Mouse (Mus musculus): Measurements from ENCODE around the gene Sumo1. TPM values are rescaled to one million over a fixed set of nuclear protein-coding genes. Genes with fewer than 3 reads are reported as not detected.

Sumo1 gene
- polyA plus RNA-seq, 1 experiment from 2014 or later, result 320 TPM

- ATAC-seq (ENCODE audit: insufficient read depth, low FRiP score), result no peak
- no peaks in the 10 kb centered on the region for H3K9me3 ChIP-seq (replicated peaks; ENCODE audit: control insufficient read depth, low read length)
- peaks cover 4% of the 10 kb centered on the region; the same call in 1 of the 2 replicates for H3K4me1 ChIP-seq (ENCODE audit: control insufficient read depth, insufficient read depth, low read length)
- no peak overlapping the region for H3K4me3 ChIP-seq (replicated peaks; ENCODE audit: low read length)
- H3K27ac ChIP-seq (ENCODE audit: low read length), result no peak overlapping the region
- H3K27me3 ChIP-seq (ENCODE audit: control insufficient read depth, insufficient read depth, low read length), result no peaks in the 10 kb centered on the region
- no peak overlapping the region for H3K9ac ChIP-seq (ENCODE audit: low read length)
- H3K36me3 ChIP-seq (ENCODE audit: control insufficient read depth, insufficient read depth, low read length), result no peaks in the 10 kb centered on the region
- WGBS, result 94% methylated on average over 5 of the region's 5 CpGs
- no peak overlapping the region for H3K4me2 ChIP-seq (ENCODE audit: low read depth, low read length)
These were observed 132.3 kb downstream of the Sumo1 start for GRCm38 (mm10) chr1:59538381-59538780.

Other genes starting within 250 kb of the Sumo1 start
- gene Fzd7, start 188.4 kb downstream of the Sumo1 start, polyA plus RNA-seq (2015; fragmentation: Nextera tagmentation; extraction: Ambion mirVana), result 5.3 and 5.8 TPM in 2 replicates
- gene Gm973, start 154.6 kb downstream of the Sumo1 start, polyA plus RNA-seq (2015; fragmentation: Nextera tagmentation; extraction: Ambion mirVana), result 0.34 and 0.35 TPM in 2 replicates
- gene Nop58, start 14.1 kb upstream of the Sumo1 start, polyA plus RNA-seq (2015; fragmentation: Nextera tagmentation; extraction: Ambion mirVana), result 207 and 232 TPM in 2 replicates
- gene Bmpr2, start 92.6 kb upstream of the Sumo1 start, polyA plus RNA-seq (2015; fragmentation: Nextera tagmentation; extraction: Ambion mirVana), result 7.1 and 7.9 TPM in 2 replicates
- gene Fam117b, start 242.2 kb upstream of the Sumo1 start, polyA plus RNA-seq (2015; fragmentation: Nextera tagmentation; extraction: Ambion mirVana), result 3.6 and 4.0 TPM in 2 replicates

Data from stomach, embryonic 16.5 days (tissue).